Mouse (Mus musculus) adrenal gland, adult 2 months (tissue): Measurements from ENCODE around the gene Abcb11. TPM values are rescaled to one million over a fixed set of nuclear protein-coding genes. Genes with fewer than 3 reads are reported as not detected.

ENCODE experiments used
- DNase-seq: peaks from one replicate; pipeline ENCODE4 v3.0.0; 2021
- polyA plus RNA-seq: library from polyadenylated mRNA; depleted of rRNA; stranded (reverse); fragments of >200 nt; gene quantifications from 2 replicates; pipeline ENCODE4 v1.2.3, GENCODE M21; 2012; rRNA removed
- total RNA-seq, 2 experiments: library from RNA; stranded (reverse); gene quantifications; 2 replicates each; pipeline ENCODE4 v1.2.3; 2021

Gene Abcb11
- total and polyA plus RNA-seq, 3 experiments: 1.1 TPM; not detected in 2

- no peak for DNase-seq
Observed at GRCm38 (mm10) chr2:69188732-69189131, 153.7 kb downstream of the Abcb11 start.

Other genes starting within 250 kb of the Abcb11 start
- gene Nostrin, start 206.8 kb downstream of the Abcb11 start, total RNA-seq: 1 to 10 TPM; 8.2 to 8.4 TPM
- gene Nostrin, start 206.8 kb downstream of the Abcb11 start, polyA plus RNA-seq: 0.04 and 0.20 TPM in 2 replicates
- 1 to 10 TPM in 1 of 2 experiments, under 1 TPM in 1; 0.97 to 1.6 TPM for gene Spc25, start 136.4 kb downstream of the Abcb11 start, total RNA-seq
- 0.18 and 0.21 TPM in 2 replicates for gene Spc25, start 136.4 kb downstream of the Abcb11 start, polyA plus RNA-seq
- gene G6pc2, start 131.5 kb downstream of the Abcb11 start, total RNA-seq: not detected
- gene G6pc2, start 131.5 kb downstream of the Abcb11 start, polyA plus RNA-seq: not detected in 2 replicates
- gene Dhrs9, start 37.8 kb upstream of the Abcb11 start, total RNA-seq: 1 to 10 TPM; 3.0 to 4.8 TPM
- gene Dhrs9, start 37.8 kb upstream of the Abcb11 start, polyA plus RNA-seq: 0.08 and 0.23 TPM in 2 replicates
- under 1 TPM; 0.52 to 0.73 TPM for gene Lrp2, start 243.4 kb upstream of the Abcb11 start, total RNA-seq
- gene Lrp2, start 243.4 kb upstream of the Abcb11 start, polyA plus RNA-seq: 0.04 TPM in 2 replicates